Mouse (Mus musculus): ENCODE measurements around the gene Catsperz. TPM values are rescaled to one million over a fixed set of nuclear protein-coding genes. Genes with fewer than 3 reads are reported as not detected.
A peak's percentile ranks its signal among the peaks of the same experiment; 100 is the strongest.

Catsperz gene
- polyA plus RNA-seq, 1 experiment from 2014 or later: 0.65 TPM

DNA sequence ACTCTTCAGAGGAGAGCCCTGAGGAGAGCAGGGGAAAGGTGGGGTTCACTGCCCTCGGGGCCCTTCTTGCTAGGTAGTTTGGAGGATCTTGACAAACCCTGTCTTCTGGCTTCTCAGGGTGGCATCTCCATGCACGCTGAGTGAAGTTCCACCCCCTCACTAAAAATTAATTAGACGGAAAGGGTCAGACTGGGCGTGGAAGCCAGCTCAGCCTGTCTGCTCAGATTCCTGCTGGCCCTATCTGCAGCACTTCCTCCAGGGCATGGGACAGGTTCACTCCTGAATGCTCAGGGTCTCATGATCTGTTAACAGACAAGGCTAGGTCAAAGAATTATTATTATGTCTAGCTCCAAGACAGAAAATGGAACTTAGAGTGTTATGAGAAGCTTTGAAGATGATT lies 32.7 kb downstream of the Catsperz start:
- Histone ChIP-seq H3K9me3 (ENCODE audit: control insufficient read depth) (no peaks in the 10 kb centered on the region), H3K4me2 (replicated peaks; ENCODE audit: low read depth) (no peak overlapping the region; the same call in 1 of the 2 replicates), H3K4me3 (ENCODE audit: low read depth, low read length) (no peak overlapping the region), H3K27ac (ENCODE audit: low read depth, low read length) (peak overlapping the region; percentile 0; the same call in 1 of the 2 replicates), H3K27me3 (replicated peaks; ENCODE audit: control insufficient read depth, insufficient read depth, low read length) (no peaks in the 10 kb centered on the region), H3K4me1 (replicated peaks; ENCODE audit: control insufficient read depth, insufficient read depth, low read length) (no peaks in the 10 kb centered on the region), H3K36me3 (ENCODE audit: control insufficient read depth, insufficient read depth) (no peaks in the 10 kb centered on the region), H3K9ac (ENCODE audit: low read depth, low read length) (no peak overlapping the region)
- no peak for TF ChIP-seq CTCF (IDR thresholded peaks at IDR 0.05; ENCODE audit: low read depth)
- 37% methylated on average over 4 of the region's 4 CpGs for WGBS
- no peak for ATAC-seq

DNA sequence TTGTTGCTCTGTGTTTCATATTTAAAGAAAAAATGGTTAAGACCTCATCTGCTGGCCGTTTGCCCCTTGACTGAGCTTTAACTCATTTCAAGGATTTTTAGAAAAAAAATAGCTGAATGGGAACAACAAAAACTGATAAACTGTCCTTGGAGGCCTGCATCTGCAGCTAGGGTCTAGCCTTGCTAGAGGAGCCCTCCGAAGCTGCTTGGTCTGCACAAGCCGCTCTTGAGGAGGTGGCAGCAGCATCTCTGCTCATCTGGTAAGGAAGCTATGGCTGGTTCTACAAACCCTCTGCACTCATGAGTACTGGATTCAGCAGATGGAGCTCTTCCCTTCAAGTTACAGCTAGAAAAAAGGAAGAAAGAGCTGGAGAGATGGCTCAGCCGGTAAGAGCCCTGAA lies 47.2 kb downstream of the Catsperz start:
- H3K9ac ChIP-seq (ENCODE audit: low read depth, low read length): no peak overlapping the region

DNA sequence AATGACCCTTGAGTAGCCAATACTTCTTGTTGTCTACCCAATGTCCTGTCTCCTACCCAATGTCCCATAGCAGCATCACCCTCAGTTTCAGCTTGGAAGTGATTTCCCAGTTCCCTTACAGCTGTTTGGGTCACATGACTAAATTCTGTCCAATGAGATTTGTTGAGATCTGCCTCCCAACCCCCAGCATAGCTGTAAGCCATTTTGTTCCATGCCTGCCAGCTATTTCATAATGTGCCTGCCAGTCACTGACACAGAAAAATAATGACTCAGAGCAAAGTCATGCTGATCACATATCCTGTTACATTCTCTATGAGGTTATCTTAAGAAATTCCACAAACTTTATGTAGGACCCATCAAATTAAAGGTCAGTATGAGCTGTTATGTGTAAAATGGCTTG lies 48.4 kb downstream of the Catsperz start:
- Histone ChIP-seq H3K27me3 (replicated peaks; ENCODE audit: control insufficient read depth, insufficient read depth, low read length) (no peaks in the 10 kb centered on the region), H3K9ac (ENCODE audit: low read depth, low read length) (no peak overlapping the region), H3K27ac (ENCODE audit: low read depth, low read length) (no peak overlapping the region), H3K4me1 (replicated peaks; ENCODE audit: control insufficient read depth, insufficient read depth, low read length) (no peaks in the 10 kb centered on the region), H3K4me3 (ENCODE audit: low read depth, low read length) (no peak overlapping the region), H3K4me2 (replicated peaks; ENCODE audit: low read depth) (no peak overlapping the region), H3K9me3 (ENCODE audit: control insufficient read depth) (no peaks in the 10 kb centered on the region), H3K36me3 (ENCODE audit: control insufficient read depth, insufficient read depth) (no peaks in the 10 kb centered on the region)
- no peak for ATAC-seq
- no peak for TF ChIP-seq CTCF (IDR thresholded peaks at IDR 0.05; ENCODE audit: low read depth)

More for the DNA sequence above, 47.2 kb downstream of the Catsperz start:
- H3K4me2 ChIP-seq (replicated peaks; ENCODE audit: low read depth): no peak overlapping the region
- ATAC-seq: no peak
- WGBS: 85% methylated on average over 4 of the region's 4 CpGs
- TF ChIP-seq CTCF (IDR thresholded peaks at IDR 0.05; ENCODE audit: low read depth): no peak
- no peaks in the 10 kb centered on the region for H3K27me3 ChIP-seq (replicated peaks; ENCODE audit: control insufficient read depth, insufficient read depth, low read length)
- no peak overlapping the region for H3K27ac ChIP-seq (ENCODE audit: low read depth, low read length)
- no peaks in the 10 kb centered on the region for H3K9me3 ChIP-seq (ENCODE audit: control insufficient read depth)
- H3K36me3 ChIP-seq (ENCODE audit: control insufficient read depth, insufficient read depth): no peaks in the 10 kb centered on the region
- no peak overlapping the region for H3K4me3 ChIP-seq (ENCODE audit: low read depth, low read length)
- no peaks in the 10 kb centered on the region for H3K4me1 ChIP-seq (replicated peaks; ENCODE audit: control insufficient read depth, insufficient read depth, low read length)

DNA sequence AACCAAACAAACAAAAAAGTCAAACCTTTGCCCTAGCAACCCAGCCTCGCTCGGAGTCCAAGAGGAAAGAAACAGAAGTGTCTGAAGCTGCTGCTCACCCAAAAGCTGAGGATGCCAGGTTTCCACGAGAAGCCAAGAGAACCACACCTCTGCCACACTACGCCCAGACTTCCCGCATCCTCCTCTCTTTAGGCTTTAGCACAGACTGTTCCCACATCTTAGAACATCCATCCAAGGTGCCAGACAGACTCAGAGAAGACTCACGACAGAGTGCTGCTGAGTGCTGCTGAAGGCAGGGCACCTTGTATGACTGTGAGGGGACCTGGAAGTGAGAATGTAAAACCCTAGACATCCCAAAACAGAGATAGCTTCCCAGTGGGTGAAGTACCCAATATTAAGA lies 49.3 kb downstream of the Catsperz start:
- no peaks in the 10 kb centered on the region for H3K9me3 ChIP-seq (ENCODE audit: control insufficient read depth)
- no peaks in the 10 kb centered on the region for H3K4me1 ChIP-seq (replicated peaks; ENCODE audit: control insufficient read depth, insufficient read depth, low read length)
- H3K27me3 ChIP-seq (replicated peaks; ENCODE audit: control insufficient read depth, insufficient read depth, low read length): no peaks in the 10 kb centered on the region
- no peak for ATAC-seq
- TF ChIP-seq CTCF (IDR thresholded peaks at IDR 0.05; ENCODE audit: low read depth): no peak
- WGBS: 83% methylated on average over 6 of the region's 6 CpGs
- H3K4me2 ChIP-seq (replicated peaks; ENCODE audit: low read depth): no peak overlapping the region
- no peak overlapping the region for H3K9ac ChIP-seq (ENCODE audit: low read depth, low read length)
- H3K4me3 ChIP-seq (ENCODE audit: low read depth, low read length): no peak overlapping the region
- H3K36me3 ChIP-seq (ENCODE audit: control insufficient read depth, insufficient read depth): no peaks in the 10 kb centered on the region
- H3K27ac ChIP-seq (ENCODE audit: low read depth, low read length): no peak overlapping the region

DNA sequence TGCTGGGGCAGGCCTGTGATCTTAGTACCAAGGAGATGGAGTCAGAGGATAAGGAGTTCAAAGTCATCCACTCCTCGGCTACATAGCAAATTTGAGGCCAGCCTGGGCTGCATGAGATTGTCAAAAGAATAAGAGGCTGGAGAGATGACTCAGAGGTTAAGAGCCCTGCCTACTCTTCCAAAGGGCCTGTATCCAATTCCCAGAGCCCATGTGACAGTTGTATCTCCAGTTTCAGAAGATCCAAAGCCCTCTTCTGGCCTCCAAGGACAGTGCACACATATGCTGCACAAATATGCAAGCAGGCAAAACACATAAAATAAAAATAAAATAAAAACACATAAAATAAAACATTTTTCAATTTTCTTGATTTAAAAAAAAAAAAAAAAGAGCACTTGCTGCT lies 50.9 kb downstream of the Catsperz start:
- WGBS: 33% methylated on average over 1 of the region's 1 CpGs
- no peaks in the 10 kb centered on the region for H3K9me3 ChIP-seq (ENCODE audit: control insufficient read depth)
- no peaks in the 10 kb centered on the region for H3K36me3 ChIP-seq (ENCODE audit: control insufficient read depth, insufficient read depth)
- no peak overlapping the region for H3K4me2 ChIP-seq (replicated peaks; ENCODE audit: low read depth)
- peak; percentile 84 for ATAC-seq
- no peak overlapping the region for H3K9ac ChIP-seq (ENCODE audit: low read depth, low read length)
- H3K4me3 ChIP-seq (ENCODE audit: low read depth, low read length): no peak overlapping the region
- H3K27ac ChIP-seq (ENCODE audit: low read depth, low read length): no peak overlapping the region
- no peaks in the 10 kb centered on the region for H3K4me1 ChIP-seq (replicated peaks; ENCODE audit: control insufficient read depth, insufficient read depth, low read length)
- H3K27me3 ChIP-seq (replicated peaks; ENCODE audit: control insufficient read depth, insufficient read depth, low read length): no peaks in the 10 kb centered on the region
- peak; percentile 16; the same call in 1 of the 2 replicates for TF ChIP-seq CTCF (IDR thresholded peaks at IDR 0.05; ENCODE audit: low read depth)

DNA sequence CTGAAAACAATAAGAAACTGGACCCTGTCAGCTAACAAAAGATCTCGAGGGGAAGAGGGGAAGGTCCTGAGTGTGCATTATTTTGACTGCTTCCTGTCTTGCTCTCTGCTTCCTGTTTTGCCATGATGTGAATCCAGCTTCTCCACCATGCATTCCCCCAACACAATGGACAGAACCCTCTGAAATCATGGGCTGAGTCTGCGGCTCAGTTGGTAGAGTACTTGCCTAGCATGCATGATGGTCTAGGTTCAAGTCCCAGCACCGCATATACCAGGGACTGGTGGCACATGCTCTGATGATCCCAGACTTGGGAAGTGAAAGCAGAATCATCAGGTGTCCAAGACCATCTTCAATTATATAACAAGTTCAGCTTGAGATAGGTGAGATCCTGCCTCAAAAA lies 52.5 kb downstream of the Catsperz start:
- no peak overlapping the region for H3K27ac ChIP-seq (ENCODE audit: low read depth, low read length)
- no peak overlapping the region for H3K4me2 ChIP-seq (replicated peaks; ENCODE audit: low read depth)
- no peak overlapping the region for H3K9ac ChIP-seq (ENCODE audit: low read depth, low read length)
- TF ChIP-seq CTCF (IDR thresholded peaks at IDR 0.05; ENCODE audit: low read depth): no peak
- 81% methylated on average over 3 of the region's 3 CpGs for WGBS
- H3K36me3 ChIP-seq (ENCODE audit: control insufficient read depth, insufficient read depth): no peaks in the 10 kb centered on the region
- no peaks in the 10 kb centered on the region for H3K9me3 ChIP-seq (ENCODE audit: control insufficient read depth)
- no peak overlapping the region for H3K4me3 ChIP-seq (ENCODE audit: low read depth, low read length)
- no peaks in the 10 kb centered on the region for H3K4me1 ChIP-seq (replicated peaks; ENCODE audit: control insufficient read depth, insufficient read depth, low read length)
- ATAC-seq: no peak
- H3K27me3 ChIP-seq (replicated peaks; ENCODE audit: control insufficient read depth, insufficient read depth, low read length): no peaks in the 10 kb centered on the region

Small RNA genes lying within 50 kb of the gene (microRNA-seq; reads per million reads assigned to microRNA genes)
- 1.9 reads per million for gene Mir6990

Other genes starting within 250 kb of the Catsperz start
- 15.7 and 16.7 TPM in 2 replicates for gene Rps6ka4, start 84.7 kb downstream of the Catsperz start, polyA plus RNA-seq (2015; fragmentation: Nextera tagmentation; extraction: Ambion mirVana)
- gene Ccdc88b, start 67.2 kb downstream of the Catsperz start, polyA plus RNA-seq (2015; fragmentation: Nextera tagmentation; extraction: Ambion mirVana): 1.4 and 1.7 TPM in 2 replicates
- 52.0 and 54.4 TPM in 2 replicates for gene Trmt112, start 15.7 kb downstream of the Catsperz start, polyA plus RNA-seq (2015; fragmentation: Nextera tagmentation; extraction: Ambion mirVana)
- 910 and 912 TPM in 2 replicates for gene Prdx5, start 15.3 kb downstream of the Catsperz start, polyA plus RNA-seq (2015; fragmentation: Nextera tagmentation; extraction: Ambion mirVana)
- gene Esrra, start 3.6 kb downstream of the Catsperz start, polyA plus RNA-seq (2015; fragmentation: Nextera tagmentation; extraction: Ambion mirVana): 63.6 TPM in 2 replicates
- gene Kcnk4, start 9.1 kb upstream of the Catsperz start, polyA plus RNA-seq (2015; fragmentation: Nextera tagmentation; extraction: Ambion mirVana): 0.21 and 0.38 TPM in 2 replicates
- gene Bad, start 16.5 kb upstream of the Catsperz start, polyA plus RNA-seq (2015; fragmentation: Nextera tagmentation; extraction: Ambion mirVana): 66.2 and 70.1 TPM in 2 replicates
- 20.0 and 20.9 TPM in 2 replicates for gene Gpr137, start 17.1 kb upstream of the Catsperz start, polyA plus RNA-seq (2015; fragmentation: Nextera tagmentation; extraction: Ambion mirVana)
- 102 and 105 TPM in 2 replicates for gene Ppp1r14b, start 49.6 kb upstream of the Catsperz start, polyA plus RNA-seq (2015; fragmentation: Nextera tagmentation; extraction: Ambion mirVana)
- 107 and 123 TPM in 2 replicates for gene Plcb3, start 51.1 kb upstream of the Catsperz start, polyA plus RNA-seq (2015; fragmentation: Nextera tagmentation; extraction: Ambion mirVana)
- 135 and 142 TPM in 2 replicates for gene Fkbp2, start 55.1 kb upstream of the Catsperz start, polyA plus RNA-seq (2015; fragmentation: Nextera tagmentation; extraction: Ambion mirVana)
- 23.2 and 25.2 TPM in 2 replicates for gene Vegfb, start 62.3 kb upstream of the Catsperz start, polyA plus RNA-seq (2015; fragmentation: Nextera tagmentation; extraction: Ambion mirVana)
- 32.3 and 35.1 TPM in 2 replicates for gene Dnajc4, start 67.2 kb upstream of the Catsperz start, polyA plus RNA-seq (2015; fragmentation: Nextera tagmentation; extraction: Ambion mirVana)
- 50.4 and 51.9 TPM in 2 replicates for gene Nudt22, start 70.7 kb upstream of the Catsperz start, polyA plus RNA-seq (2015; fragmentation: Nextera tagmentation; extraction: Ambion mirVana)
- gene Trpt1, start 70.8 kb upstream of the Catsperz start, polyA plus RNA-seq (2015; fragmentation: Nextera tagmentation; extraction: Ambion mirVana): 7.6 and 10.2 TPM in 2 replicates
- 8.9 and 9.3 TPM in 2 replicates for gene Fermt3, start 94.1 kb upstream of the Catsperz start, polyA plus RNA-seq (2015; fragmentation: Nextera tagmentation; extraction: Ambion mirVana)
- 46.2 and 47.8 TPM in 2 replicates for gene Stip1, start 114.6 kb upstream of the Catsperz start, polyA plus RNA-seq (2015; fragmentation: Nextera tagmentation; extraction: Ambion mirVana)
- gene Macrod1, start 131.4 kb upstream of the Catsperz start, polyA plus RNA-seq (2015; fragmentation: Nextera tagmentation; extraction: Ambion mirVana): 14.4 and 15.1 TPM in 2 replicates
- gene Flrt1, start 180.3 kb upstream of the Catsperz start, polyA plus RNA-seq (2015; fragmentation: Nextera tagmentation; extraction: Ambion mirVana): 0.75 and 0.82 TPM in 2 replicates

Data from intestine, postnatal 0 days (tissue).